ENCODE assay signal across 28 mouse cellular contexts in the genomic region with DNA sequence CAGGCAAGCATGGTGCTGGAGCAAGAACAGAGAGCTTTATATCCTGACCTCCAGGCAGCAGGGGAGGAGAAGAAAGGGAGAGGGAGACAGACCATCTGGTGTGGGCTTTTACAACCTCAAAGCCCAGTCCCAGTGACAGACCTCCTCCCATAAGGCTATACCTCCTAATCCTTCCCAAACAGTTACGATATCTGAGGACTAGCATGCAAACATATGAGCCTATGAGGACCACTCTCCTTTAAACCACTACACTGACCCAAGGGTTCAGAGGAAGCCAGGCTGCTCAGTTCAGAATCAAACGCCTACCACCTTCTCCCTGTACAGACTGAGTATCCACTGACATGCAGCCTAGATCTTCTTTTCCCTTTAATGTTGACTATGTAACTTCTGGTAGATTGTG.
"Had no signal": no experiment of that assay in that cellular context is flagged by ENCODE, and none has a peak within 500 bp of the region (broad histone marks: within the 10 kb centered on the region; RNA-seq: fewer than 3 reads in every experiment).

No protein-coding gene starts in this region.

- H3K9me3 ChIP-seq: embryonic facial prominence, embryonic 10.5 days; embryonic facial prominence, embryonic 12.5 days; embryonic facial prominence, embryonic 13.5 days; embryonic facial prominence, embryonic 15.5 days; forebrain, embryonic 10.5 days; forebrain, embryonic 12.5 days; forebrain, embryonic 13.5 days; forebrain, embryonic 15.5 days had no signal

- H3K4me2 ChIP-seq: embryonic facial prominence, embryonic 12.5 days; embryonic facial prominence, embryonic 13.5 days; embryonic facial prominence, embryonic 15.5 days; forebrain, embryonic 12.5 days; forebrain, embryonic 13.5 days; forebrain, embryonic 15.5 days had no signal

- H3K36me3 ChIP-seq: embryonic facial prominence, embryonic 10.5 days; embryonic facial prominence, embryonic 12.5 days; embryonic facial prominence, embryonic 13.5 days; embryonic facial prominence, embryonic 15.5 days; forebrain, embryonic 10.5 days; forebrain, embryonic 12.5 days; forebrain, embryonic 15.5 days had no signal

- ATAC-seq: forebrain, embryonic 13.5 days; forebrain, embryonic 14.5 days; forebrain, embryonic 15.5 days; forebrain, embryonic 16.5 days; forebrain, postnatal 0 days had no signal

- H3K27me3 ChIP-seq: embryonic facial prominence, embryonic 12.5 days; embryonic facial prominence, embryonic 13.5 days; embryonic facial prominence, embryonic 15.5 days; forebrain, embryonic 12.5 days; forebrain, embryonic 13.5 days; forebrain, embryonic 15.5 days had no signal

- H3K4me3 ChIP-seq: embryonic facial prominence, embryonic 10.5 days; embryonic facial prominence, embryonic 12.5 days; embryonic facial prominence, embryonic 13.5 days; embryonic facial prominence, embryonic 15.5 days; erythroblast, embryonic 14.5 days; forebrain, embryonic 10.5 days; forebrain, embryonic 12.5 days; forebrain, embryonic 13.5 days; forebrain, embryonic 15.5 days; gastrocnemius, adult 2 months; heart, adult 2 months had no signal

- DNase-seq: cerebellum, adult 2 months; cerebellum, adult 8-10 months; cerebellum, adult 9-10 months; cerebellum, adult 9-11 months; cerebellum, postnatal 10 days; cerebellum, postnatal 14 days; cerebellum, postnatal 25 days; cerebellum, postnatal 36 days; embryo, embryonic 11 days; forebrain, postnatal 0 days; gastrocnemius, adult 2 months; gastrocnemius, postnatal 10 days; gastrocnemius, postnatal 14 days; gastrocnemius, postnatal 25 days; gastrocnemius, postnatal 36 days; heart, adult 18-20 months; heart, adult 2 months had no signal

- H3K4me1 ChIP-seq: embryonic facial prominence, embryonic 10.5 days; embryonic facial prominence, embryonic 12.5 days; embryonic facial prominence, embryonic 13.5 days; embryonic facial prominence, embryonic 15.5 days; forebrain, embryonic 10.5 days; forebrain, embryonic 12.5 days had no signal

- H3K9ac ChIP-seq: embryonic facial prominence, embryonic 12.5 days; embryonic facial prominence, embryonic 13.5 days; embryonic facial prominence, embryonic 15.5 days; forebrain, embryonic 12.5 days; forebrain, embryonic 13.5 days; forebrain, embryonic 15.5 days; forebrain, postnatal 0 days had no signal

- H3K27ac ChIP-seq: embryonic facial prominence, embryonic 10.5 days; embryonic facial prominence, embryonic 12.5 days; embryonic facial prominence, embryonic 13.5 days; embryonic facial prominence, embryonic 15.5 days; forebrain, embryonic 10.5 days; forebrain, embryonic 12.5 days; forebrain, embryonic 13.5 days; forebrain, embryonic 15.5 days; gastrocnemius, adult 2 months; heart, adult 2 months had no signal
